Mouse (Mus musculus) liver, embryonic 14.5 days (tissue): ENCODE results near the gene Bnc2. TPM values are rescaled to one million over a fixed set of nuclear protein-coding genes. Genes with fewer than 3 reads are reported as not detected.

Experiments used
- ATAC-seq: fragments of 200-750 bp; cut with Nextera tagmentation; 2 replicates; pipeline ENCODE4 v1.8.0; 2017; ENCODE audit warnings: moderate number of reproducible peaks, mild to moderate bottlenecking, moderate library complexity; ENCODE audit not compliant: insufficient read depth
- DNase-seq, 3 experiments: peaks; one replicate each; pipeline ENCODE4 v3.0.0-alpha.2; 2012 to 2013; ENCODE audit warnings: low read depth in 3 of 3, low spot score in 3 of 3
- H3K27ac ChIP-seq: fragments of 300-500 bp; sonication (generic); 2 replicates; pipeline ENCODE4 v1.5.1; 2014; ENCODE audit warnings: moderate library complexity, mild to moderate bottlenecking, control low read depth, inconsistent platforms
- H3K27me3 ChIP-seq: fragments of 300-500 bp; sonication (generic); 2 replicates; pipeline ENCODE4 v1.6.1; 2014; ENCODE audit warnings: mild to moderate bottlenecking, low read length, moderate library complexity; ENCODE audit not compliant: control insufficient read depth, insufficient read depth
- H3K36me3 ChIP-seq: fragments of 300-500 bp; sonication (generic); replicated peaks from 2 replicates; pipeline ENCODE4 v1.6.1; 2014; ENCODE audit warnings: low read depth; ENCODE audit not compliant: control insufficient read depth, insufficient read depth
- H3K4me1 ChIP-seq, 2 experiments: fragments of 200-500 bp in 1 of 2; fragments of 300-500 bp in 1 of 2; sonication (generic) in 1 of 2; replicated peaks; 2 replicates each; pipeline ENCODE4 v1.6.1; 2012 to 2014; ENCODE audit warnings: antibody characterized with exemption in 1 of 2, inconsistent platforms in 1 of 2, low read length in 1 of 2; ENCODE audit not compliant: control insufficient read depth in 2 of 2, insufficient read depth in 2 of 2
- H3K4me2 ChIP-seq: fragments of 300-500 bp; sonication (generic); 2 replicates; pipeline ENCODE4 v1.6.1; 2014; ENCODE audit warnings: low read depth, mild to moderate bottlenecking, control low read depth, moderate library complexity
- H3K4me3 ChIP-seq, 2 experiments: fragments of 200-500 bp in 1 of 2; fragments of 300-500 bp in 1 of 2; sonication (generic) in 1 of 2; 2 replicates each; pipeline ENCODE4 v1.5.1; 2012 to 2014; ENCODE audit warnings: low read depth in 2 of 2, low read length in 2 of 2, mild to moderate bottlenecking in 2 of 2, control low read depth in 1 of 2, inconsistent platforms in 1 of 2, moderate library complexity in 1 of 2; ENCODE audit not compliant: insufficient read depth in 1 of 2
- H3K9ac ChIP-seq: fragments of 300-500 bp; sonication (generic); replicated peaks from 2 replicates; pipeline ENCODE4 v1.6.1; 2014; ENCODE audit warnings: mild to moderate bottlenecking, control low read depth, moderate library complexity
- H3K9me3 ChIP-seq: fragments of 300-500 bp; sonication (generic); 2 replicates; pipeline ENCODE4 v1.6.1; 2016; ENCODE audit warnings: low read length, mixed read lengths; ENCODE audit not compliant: control insufficient read depth
- CTCF ChIP-seq: IDR thresholded peaks from 2 replicates; pipeline ENCODE4 v1.5.1; 2016; ENCODE audit warnings: antibody characterized with exemption, low read depth, control low read depth
- EP300 ChIP-seq: IDR thresholded peaks from 2 replicates; pipeline ENCODE4 v1.6.1; 2016; ENCODE audit warnings: antibody characterized with exemption, low read depth
- WGBS: fragments of 180-500 bp; shearing (Covaris S2); extraction: QIAGEN DNeasy Blood & Tissue Kit; methylation state at CpG from one replicate; pipeline ENCODE4 v1.1.7; 2014; ENCODE audit not compliant: insufficient replicate concordance; 5-methylcytosine and 5-hydroxymethylcytosine counted together
- polyA plus RNA-seq, 2 experiments: library from polyadenylated mRNA; depleted of rRNA in 1 of 2; stranded (reverse) in 1 of 2; unstranded in 1 of 2; fragments of >200 nt; fragmentation: Nextera tagmentation in 1 of 2; extraction: Ambion mirVana in 1 of 2; gene quantifications; 2 replicates each; pipeline versions ENCODE4 v1.2.1 to v1.2.3; 2012 to 2014

Gene Bnc2
- polyA plus RNA-seq, 2 experiments, result 0.17 to 0.46 TPM

DNA sequence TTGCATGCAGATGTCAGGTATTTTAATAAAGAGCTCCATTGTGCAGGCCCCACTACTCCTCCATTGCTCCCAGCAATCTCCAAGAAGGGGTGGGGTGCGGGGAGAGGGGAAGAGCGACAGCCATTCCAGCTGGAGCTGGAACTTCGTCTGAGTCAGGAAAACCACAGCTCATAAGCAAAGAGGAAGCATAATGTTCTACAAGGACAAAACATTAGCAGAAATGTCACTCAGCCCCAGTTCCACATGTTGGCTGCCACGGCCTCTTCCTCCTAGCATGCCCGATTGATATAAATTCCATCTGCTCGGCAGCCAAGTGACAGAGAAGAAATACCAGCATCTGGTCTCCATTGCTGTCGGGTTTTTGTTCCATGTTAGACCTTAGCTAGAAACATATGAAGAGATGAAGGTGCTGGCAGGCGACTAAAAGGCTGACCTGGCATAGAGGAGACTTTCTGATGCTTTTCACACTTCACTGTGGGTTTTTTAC is 312.7 kb downstream of the Bnc2 start:
- Histone ChIP-seq H3K4me3 (no peak overlapping the region), H3K36me3 (no peaks in the 10 kb centered on the region), H3K4me2 (no peak overlapping the region), H3K27ac (no peak overlapping the region), H3K4me1 (no peaks in the 10 kb centered on the region), H3K9me3 (no peaks in the 10 kb centered on the region), H3K9ac (no peak overlapping the region), H3K27me3 (no peaks in the 10 kb centered on the region)
- DNase-seq, result no peak
- no peak for ATAC-seq
- 13% methylated on average over 8 of the region's 8 CpGs for WGBS
- TF ChIP-seq CTCF, result no peak
- no peak for TF ChIP-seq EP300

GRCm38 (mm10) chr4:84361165-84361564 is 313.9 kb downstream of the Bnc2 start:
- WGBS, result 47% methylated on average over 5 of the region's 5 CpGs
- Histone ChIP-seq H3K4me3 (no peak overlapping the region), H3K4me1 (no peaks in the 10 kb centered on the region; a peak in 1 of 4 replicates), H3K4me2 (no peak overlapping the region), H3K36me3 (no peaks in the 10 kb centered on the region), H3K9ac (no peak overlapping the region), H3K27me3 (no peaks in the 10 kb centered on the region), H3K27ac (no peak overlapping the region), H3K9me3 (no peaks in the 10 kb centered on the region)
- DNase-seq, result no peak
- no peak for ATAC-seq
- TF ChIP-seq CTCF (no peak), EP300 (no peak)

DNA sequence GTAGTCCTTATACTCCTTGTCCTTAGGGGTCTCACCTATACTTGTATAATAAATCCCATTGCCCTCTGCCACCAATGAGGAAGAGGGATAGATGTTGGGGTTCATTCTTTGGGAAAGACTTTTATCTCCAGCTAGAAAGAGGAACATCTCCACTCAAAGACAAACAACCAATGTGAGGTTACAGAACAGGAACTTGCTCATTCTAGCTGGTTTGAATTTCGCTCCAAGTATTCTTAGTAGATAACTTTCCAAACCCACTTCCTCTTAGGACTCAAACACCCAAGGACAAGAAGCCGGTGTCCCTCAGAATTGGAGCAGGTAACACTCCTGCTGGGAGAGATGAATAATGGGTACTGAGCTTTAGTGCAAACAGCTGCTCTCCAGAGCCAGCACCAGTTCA is 315.1 kb downstream of the Bnc2 start:
- Histone ChIP-seq H3K9me3 (no peaks in the 10 kb centered on the region), H3K9ac (no peak overlapping the region), H3K4me1 (no peaks in the 10 kb centered on the region; a peak in 1 of 4 replicates), H3K27ac (no peak overlapping the region), H3K36me3 (no peaks in the 10 kb centered on the region), H3K4me2 (no peak overlapping the region), H3K4me3 (no peak overlapping the region), H3K27me3 (no peaks in the 10 kb centered on the region)
- ATAC-seq (no peak), DNase-seq (no peak)
- WGBS, result 17% methylated on average over 2 of the region's 2 CpGs
- TF ChIP-seq CTCF (no peak), EP300 (no peak)

DNA sequence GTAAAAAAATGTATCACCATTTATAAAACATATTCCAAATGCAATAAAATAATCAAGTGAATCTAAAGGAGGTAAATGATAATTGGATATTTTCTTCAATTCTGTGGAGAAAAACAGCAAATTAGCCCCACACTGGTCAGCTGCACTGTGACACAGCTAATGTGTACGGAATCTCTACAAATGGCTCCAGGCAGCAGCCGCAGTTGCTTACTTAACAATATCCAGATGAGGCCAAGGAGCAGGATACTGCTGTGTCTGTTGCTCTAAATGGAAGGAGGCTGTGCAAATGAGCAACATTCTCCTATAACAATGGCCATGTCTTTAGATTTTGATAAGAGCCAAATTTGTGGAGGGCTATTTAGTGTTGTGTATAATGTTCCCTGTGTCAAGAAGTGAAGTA is 316.9 kb downstream of the Bnc2 start:
- H3K4me2 ChIP-seq, result no peak overlapping the region
- no peak for ATAC-seq
- no peaks in the 10 kb centered on the region for H3K27me3 ChIP-seq
- WGBS, result 74% methylated on average over 2 of the region's 2 CpGs
- no peak overlapping the region for H3K4me3 ChIP-seq
- H3K9me3 ChIP-seq, result no peaks in the 10 kb centered on the region
- H3K4me1 ChIP-seq, result no peaks in the 10 kb centered on the region; a peak in 1 of 4 replicates
- no peaks in the 10 kb centered on the region for H3K36me3 ChIP-seq
- H3K9ac ChIP-seq, result no peak overlapping the region
- no peak for DNase-seq
- TF ChIP-seq CTCF, result no peak
- TF ChIP-seq EP300, result no peak
- no peak overlapping the region for H3K27ac ChIP-seq

- ATAC-seq (no peak), DNase-seq (no peak)
- H3K9ac ChIP-seq, result no peak overlapping the region
- WGBS, result 56% methylated on average over 1 of the region's 1 CpGs
- H3K27ac ChIP-seq, result no peak overlapping the region
- H3K36me3 ChIP-seq, result no peaks in the 10 kb centered on the region
- TF ChIP-seq EP300 (no peak), CTCF (no peak)
- no peaks in the 10 kb centered on the region for H3K27me3 ChIP-seq
- H3K4me3 ChIP-seq, result no peak overlapping the region
- H3K4me2 ChIP-seq, result no peak overlapping the region
- H3K9me3 ChIP-seq, result no peaks in the 10 kb centered on the region
- no peaks in the 10 kb centered on the region; a peak in 1 of 4 replicates for H3K4me1 ChIP-seq
These were observed 317.7 kb downstream of the Bnc2 start for GRCm38 (mm10) chr4:84357382-84357781.
